Mouse (Mus musculus) stomach, embryonic 14.5 days (tissue): ENCODE data around the gene Vsig2. TPM values are rescaled to one million over a fixed set of nuclear protein-coding genes. Genes with fewer than 3 reads are reported as not detected.

ENCODE experiments used
- ATAC-seq: fragments of 200-750 bp; cut with Nextera tagmentation; 2 replicates; pipeline ENCODE4 v1.8.0; 2017; ENCODE audit warnings: low read depth, moderate TSS enrichment; ENCODE audit not compliant: insufficient number of reproducible peaks, insufficient read depth, low FRiP score
- H3K27ac ChIP-seq: fragments of 300-500 bp; sonication (generic); 2 replicates; pipeline ENCODE4 v1.5.1; 2014; ENCODE audit warnings: mild to moderate bottlenecking, low read length, moderate library complexity, mixed read lengths
- H3K27me3 ChIP-seq: fragments of 300-500 bp; sonication (generic); 2 replicates; pipeline ENCODE4 v1.6.1; 2014; ENCODE audit warnings: low read length, control low read depth, mixed read lengths; ENCODE audit not compliant: control insufficient read depth, insufficient read depth
- H3K36me3 ChIP-seq: fragments of 300-500 bp; sonication (generic); 2 replicates; pipeline ENCODE4 v1.6.1; 2014; ENCODE audit warnings: mild to moderate bottlenecking, control low read depth, low read length, moderate library complexity, mixed read lengths; ENCODE audit not compliant: control insufficient read depth, insufficient read depth
- H3K4me1 ChIP-seq: fragments of 300-500 bp; sonication (generic); 2 replicates; pipeline ENCODE4 v1.6.1; 2014; ENCODE audit warnings: low read length, control low read depth, mixed read lengths; ENCODE audit not compliant: control insufficient read depth, insufficient read depth
- H3K4me2 ChIP-seq: fragments of 300-500 bp; sonication (generic); replicated peaks from 2 replicates; pipeline ENCODE4 v1.6.1; 2014; ENCODE audit warnings: low read depth, low read length, control low read depth
- H3K4me3 ChIP-seq: fragments of 300-500 bp; sonication (generic); 2 replicates; pipeline ENCODE4 v1.5.1; 2014; ENCODE audit warnings: low read depth, low read length, control low read depth
- H3K9ac ChIP-seq: fragments of 300-500 bp; sonication (generic); replicated peaks from 2 replicates; pipeline ENCODE4 v1.6.1; 2014; ENCODE audit warnings: low read depth, mild to moderate bottlenecking, control low read depth, low read length, moderate library complexity, mixed read lengths
- H3K9me3 ChIP-seq: fragments of 300-500 bp; sonication (generic); 2 replicates; pipeline ENCODE4 v1.6.1; 2016; ENCODE audit warnings: low read depth, low read length, control low read depth; ENCODE audit not compliant: control insufficient read depth
- WGBS: fragments of 180-500 bp; shearing (Covaris S2); extraction: QIAGEN DNeasy Blood & Tissue Kit; methylation state at CpG from one replicate; pipeline ENCODE4 v1.1.7; 2014; 5-methylcytosine and 5-hydroxymethylcytosine counted together
- polyA plus RNA-seq: library from polyadenylated mRNA; unstranded; fragments of >200 nt; fragmentation: Nextera tagmentation; extraction: Ambion mirVana; gene quantifications from 2 replicates; pipeline ENCODE4 v1.2.1, GENCODE M21; 2014

Gene Vsig2
- polyA plus RNA-seq, 1 experiment from 2014 or later: 44.3 TPM

GRCm38 (mm10) chr9:37590381-37590780, 51.3 kb downstream of the Vsig2 start:
- Histone ChIP-seq H3K36me3 (no peaks in the 10 kb centered on the region), H3K9me3 (no peaks in the 10 kb centered on the region), H3K27me3 (no peaks in the 10 kb centered on the region), H3K4me2 (no peak overlapping the region), H3K4me1 (no peaks in the 10 kb centered on the region), H3K9ac (no peak overlapping the region), H3K27ac (no peak overlapping the region), H3K4me3 (no peak overlapping the region)
- 83% methylated on average over 4 of the region's 4 CpGs for WGBS
- ATAC-seq: no peak

GRCm38 (mm10) chr9:37592025-37592424, 53.0 kb downstream of the Vsig2 start:
- Histone ChIP-seq H3K27ac (no peak overlapping the region), H3K4me1 (no peaks in the 10 kb centered on the region), H3K9ac (no peak overlapping the region), H3K27me3 (no peaks in the 10 kb centered on the region), H3K9me3 (no peaks in the 10 kb centered on the region), H3K4me3 (no peak overlapping the region), H3K4me2 (no peak overlapping the region), H3K36me3 (no peaks in the 10 kb centered on the region)
- WGBS: 70% methylated on average over 2 of the region's 2 CpGs
- ATAC-seq: no peak

DNA sequence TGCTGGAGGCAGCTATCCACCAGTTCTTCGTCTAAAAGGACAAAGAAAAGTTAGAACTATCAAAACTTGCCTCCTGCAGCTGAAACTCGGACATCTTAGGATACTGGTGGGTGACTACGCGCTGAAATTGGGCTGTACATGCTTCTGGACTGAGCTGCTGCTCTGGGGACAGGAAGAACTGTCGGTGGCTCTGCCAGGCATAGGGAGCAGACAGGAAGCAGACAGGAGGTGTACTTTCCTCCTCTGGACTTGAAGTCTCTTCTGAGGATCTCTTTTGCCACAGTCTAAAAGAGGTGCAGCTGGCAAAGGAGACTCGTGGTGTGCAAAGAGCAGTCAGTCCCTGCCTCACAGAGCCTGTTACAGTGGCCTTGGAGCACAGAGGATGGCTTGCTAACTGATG, 53.6 kb downstream of the Vsig2 start:
- WGBS: 62% methylated on average over 6 of the region's 6 CpGs
- no peak overlapping the region for H3K9ac ChIP-seq
- no peak overlapping the region for H3K4me2 ChIP-seq
- no peaks in the 10 kb centered on the region for H3K9me3 ChIP-seq
- no peaks in the 10 kb centered on the region for H3K36me3 ChIP-seq
- no peaks in the 10 kb centered on the region for H3K4me1 ChIP-seq
- no peak for ATAC-seq
- no peak overlapping the region for H3K27ac ChIP-seq
- H3K27me3 ChIP-seq: no peaks in the 10 kb centered on the region
- H3K4me3 ChIP-seq: no peak overlapping the region

GRCm38 (mm10) chr9:37593690-37594089, 54.6 kb downstream of the Vsig2 start:
- no peaks in the 10 kb centered on the region for H3K27me3 ChIP-seq
- 76% methylated on average over 3 of the region's 3 CpGs for WGBS

More at GRCm38 (mm10) chr9:37593690-37594089, 54.6 kb downstream of the Vsig2 start:
- H3K36me3 ChIP-seq: no peaks in the 10 kb centered on the region
- no peaks in the 10 kb centered on the region for H3K4me1 ChIP-seq
- H3K4me3 ChIP-seq: no peak overlapping the region
- no peaks in the 10 kb centered on the region for H3K9me3 ChIP-seq
- no peak for ATAC-seq
- H3K4me2 ChIP-seq: no peak overlapping the region
- H3K27ac ChIP-seq: no peak overlapping the region
- H3K9ac ChIP-seq: no peak overlapping the region

Other genes with a start within 250 kb of the Vsig2 start
- gene Ccdc15, start 190.8 kb upstream of the Vsig2 start, polyA plus RNA-seq: 8.6 and 9.9 TPM in 2 replicates
- gene Hepacam, start 171.9 kb upstream of the Vsig2 start, polyA plus RNA-seq: not detected in 2 replicates
- gene Robo4, start 137.4 kb upstream of the Vsig2 start, polyA plus RNA-seq: 8.9 and 12.0 TPM in 2 replicates
- gene Robo3, start 106.0 kb upstream of the Vsig2 start, polyA plus RNA-seq: 0.06 TPM in 1 of 2 replicates, not detected in the other
- gene Msantd2, start 49.9 kb upstream of the Vsig2 start, polyA plus RNA-seq: 33.2 and 38.9 TPM in 2 replicates
- 57.9 and 58.3 TPM in 2 replicates for gene Esam, start 11.2 kb upstream of the Vsig2 start, polyA plus RNA-seq
- 4.7 and 5.7 TPM in 2 replicates for gene Nrgn, start 13.6 kb downstream of the Vsig2 start, polyA plus RNA-seq
- 12.7 and 14.0 TPM in 2 replicates for gene Siae, start 16.4 kb downstream of the Vsig2 start, polyA plus RNA-seq
- 5.3 and 7.4 TPM in 2 replicates for gene Spa17, start 74.5 kb downstream of the Vsig2 start, polyA plus RNA-seq
- gene Tbrg1, start 118.1 kb downstream of the Vsig2 start, polyA plus RNA-seq: 161 and 166 TPM in 2 replicates
- gene Panx3, start 130.0 kb downstream of the Vsig2 start, polyA plus RNA-seq: not detected in 2 replicates
- gene Olfr160, start 177.0 kb downstream of the Vsig2 start, polyA plus RNA-seq: not detected in 2 replicates
- not detected in 2 replicates for gene Olfr874, start 205.9 kb downstream of the Vsig2 start, polyA plus RNA-seq
- not detected in 2 replicates for gene Olfr875, start 232.6 kb downstream of the Vsig2 start, polyA plus RNA-seq